Mouse (Mus musculus): Measurements from ENCODE around the gene Txnip.

GRCm38 (mm10) chr3:96520171-96520570, 37.6 kb upstream of the Txnip start:
- TF ChIP-seq CTCF (IDR thresholded peaks at IDR 0.05; ENCODE audit: extremely low read depth, insufficient read depth, insufficient read length, insufficient replicate concordance) (no peak), POLR2A (IDR thresholded peaks at IDR 0.05; ENCODE audit: low read depth, low read length) (no peak)

Data from spleen, adult 2 months (tissue).